Mouse (Mus musculus) left cerebral cortex, adult 2 months (tissue): ENCODE data around the gene Mrpl32. TPM values are rescaled to one million over a fixed set of nuclear protein-coding genes. Genes with fewer than 3 reads are reported as not detected.

ENCODE experiments used
- DNase-seq, 2 experiments: peaks; one replicate each; pipeline ENCODE4 v3.0.0; 2021 to 2022; ENCODE audit warnings: low spot score in 2 of 2, mixed read lengths in 1 of 2; ENCODE audit errors: extremely low spot score in 1 of 2
- H3K27ac ChIP-seq: fragments of 200-600 bp; 2 replicates; pipeline ENCODE4 v1.8.1; 2022
- H3K4me3 ChIP-seq: fragments of 200-600 bp; 2 replicates; pipeline ENCODE4 v1.8.1; 2022
- CTCF ChIP-seq: fragments of 200-600 bp; IDR thresholded peaks from 2 replicates; pipeline ENCODE4 v1.8.1; 2022; ENCODE audit warnings: antibody characterized with exemption, mild to moderate bottlenecking, moderate library complexity
- intact Hi-C: fragments of 180-260 bp; cut with DNase I; formaldehyde crosslinking; loops from one replicate; pipeline ENCODE4 v1.15.1; 2025
- total RNA-seq, 2 experiments: library from RNA; stranded (reverse); gene quantifications; 2 replicates each; pipeline ENCODE4 v1.2.3; 2021

Mrpl32 gene
- total RNA-seq, 2 experiments from 2014 or later = 26.3 to 30.4 TPM

DNA sequence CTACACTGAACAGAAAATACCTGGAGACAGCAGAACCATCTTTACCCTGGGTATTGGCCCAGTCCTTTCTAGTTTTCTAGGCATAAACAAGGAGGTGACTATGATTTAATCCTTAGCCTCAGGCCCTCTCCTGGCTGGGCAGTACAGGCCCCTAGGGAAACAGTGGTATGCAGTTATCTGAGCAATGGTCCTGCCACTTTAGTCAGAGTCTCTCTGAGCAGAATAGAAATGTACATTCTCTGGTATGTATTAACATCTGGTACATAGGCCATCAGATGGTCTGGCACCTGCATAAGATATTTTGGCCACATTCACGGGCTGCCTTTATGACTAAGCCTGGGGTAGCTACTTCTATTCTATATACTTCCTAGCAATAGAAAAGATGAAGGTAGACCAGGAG lies 51.6 kb downstream of the Mrpl32 start:
- DNase-seq = no peak
- intact Hi-C loops = no loop called here
- no peak for TF ChIP-seq CTCF

More for the DNA sequence above, 51.6 kb downstream of the Mrpl32 start:
- Histone ChIP-seq H3K4me3 (no peak overlapping the region), H3K27ac (no peak overlapping the region)

Other genes with a start within 250 kb of the Mrpl32 start
- gene Hecw1, start 89.9 kb downstream of the Mrpl32 start, total RNA-seq = 100 to 1,000 TPM; 140 to 146 TPM
- 10 to 100 TPM; 54.0 to 55.7 TPM for gene Psma2, start 75 bp upstream of the Mrpl32 start, total RNA-seq
- gene AW209491, start 17.0 kb upstream of the Mrpl32 start, total RNA-seq = 10 to 100 TPM; 22.3 to 22.7 TPM